Mouse (Mus musculus) myocyte (in vitro differentiated cells): ENCODE measurements at regions not wholly inside any gene's neighbourhood (a gene's known extent, or its start where the extent isn't known, plus 50 kb on each side); places are given as distances from the start of the nearest gene placed in this dataset.

ENCODE experiments used
- MYOG ChIP-seq, 3 experiments: IDR thresholded peaks; one replicate each; pipeline ENCODE4 v1.6.1; 2011; ENCODE audit warnings: control low read depth in 2 of 3, low read depth in 2 of 3, mild to moderate bottlenecking in 2 of 3; ENCODE audit not compliant: insufficient read length in 2 of 3, control insufficient read depth in 1 of 3, insufficient read depth in 1 of 3
- POLR2A ChIP-seq: IDR thresholded peaks from one replicate; pipeline ENCODE4 v1.6.1; 2011; ENCODE audit warnings: low read depth, mild to moderate bottlenecking, control low read depth, moderate library complexity; ENCODE audit not compliant: insufficient read length
- POLR2AphosphoS2 ChIP-seq: IDR thresholded peaks from one replicate; pipeline ENCODE4 v1.6.1; 2011; ENCODE audit warnings: low read depth, control low read depth; ENCODE audit not compliant: insufficient read length

DNA sequence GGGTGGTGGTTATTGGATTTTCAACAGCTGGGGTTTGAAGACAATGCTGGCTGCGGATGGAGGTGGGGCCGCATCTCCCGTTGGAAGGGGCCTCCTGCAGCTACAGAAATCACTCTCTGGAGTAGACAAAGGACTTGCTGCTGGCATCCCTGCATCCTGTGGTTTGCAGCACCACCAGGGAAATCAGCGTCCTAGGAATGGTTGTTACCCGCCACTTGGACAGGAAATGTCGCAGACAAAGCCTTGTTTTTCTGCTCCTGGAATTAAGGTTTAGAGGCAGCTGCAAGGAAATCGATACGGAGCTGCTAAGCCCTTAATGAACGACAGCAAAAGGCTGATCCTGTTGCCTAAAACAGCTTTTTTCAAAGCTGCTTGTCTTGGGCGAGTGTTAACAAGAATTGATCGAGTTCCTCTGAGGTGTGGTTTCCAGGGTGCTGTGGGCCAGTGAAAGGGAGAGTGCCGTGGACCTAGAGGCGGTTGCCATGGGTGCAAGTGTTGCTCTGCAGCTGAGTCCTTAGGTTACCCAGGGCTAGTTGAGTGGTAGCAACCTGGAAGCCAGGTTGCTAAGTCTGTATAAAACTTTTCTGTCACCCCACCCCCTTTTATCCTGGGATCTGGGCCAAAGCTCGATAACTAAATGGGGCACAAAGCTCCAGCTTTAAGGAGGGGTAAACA, 230.6 kb upstream of the Chd6 start:
- TF ChIP-seq POLR2AphosphoS2: no peak
- TF ChIP-seq POLR2A: no peak
- no peak for TF ChIP-seq MYOG (IDR thresholded peaks at IDR 0.05; ENCODE audit: control insufficient read depth in 1 of 3, insufficient read depth in 1 of 3, insufficient read length in 2 of 3, low read depth in 2 of 3)
